Mouse (Mus musculus) left cerebral cortex, adult 9 months (tissue): Measurements from ENCODE around the gene Gm10139.
"Not testable (repeated sequence)": the region's sequence is repeated elsewhere in the genome, so short reads cannot be mapped to it uniquely, and the experiment has no call there.

ENCODE experiments used
- DNase-seq, 2 experiments: peaks; one replicate each; pipeline ENCODE4 v3.0.0; 2022; ENCODE audit warnings: low spot score in 2 of 2

Gene Gm10139

DNA sequence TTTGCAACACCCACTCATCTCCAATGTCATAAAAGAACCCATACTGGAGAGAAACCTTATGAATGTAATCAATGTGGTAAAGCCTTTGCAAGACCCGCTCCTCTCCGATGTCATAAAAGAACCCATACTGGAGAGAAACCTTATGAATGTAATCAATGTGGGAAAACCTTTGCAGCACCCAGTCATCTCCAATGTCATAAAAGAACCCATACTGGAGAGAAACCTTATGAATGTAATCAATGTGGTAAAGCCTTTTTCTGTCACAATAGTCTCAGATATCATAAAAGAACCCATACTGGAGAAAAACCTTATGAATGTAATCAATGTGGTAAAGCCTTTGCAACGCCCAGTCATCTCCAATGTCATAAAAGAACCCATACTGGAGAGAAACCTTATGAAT lies at the start of gene Gm10139:
Gene Gm10139 (plus strand): TSS at position 301 of the 400 bp plus-strand sequence.
- DNase-seq = not testable (repeated sequence)

DNA sequence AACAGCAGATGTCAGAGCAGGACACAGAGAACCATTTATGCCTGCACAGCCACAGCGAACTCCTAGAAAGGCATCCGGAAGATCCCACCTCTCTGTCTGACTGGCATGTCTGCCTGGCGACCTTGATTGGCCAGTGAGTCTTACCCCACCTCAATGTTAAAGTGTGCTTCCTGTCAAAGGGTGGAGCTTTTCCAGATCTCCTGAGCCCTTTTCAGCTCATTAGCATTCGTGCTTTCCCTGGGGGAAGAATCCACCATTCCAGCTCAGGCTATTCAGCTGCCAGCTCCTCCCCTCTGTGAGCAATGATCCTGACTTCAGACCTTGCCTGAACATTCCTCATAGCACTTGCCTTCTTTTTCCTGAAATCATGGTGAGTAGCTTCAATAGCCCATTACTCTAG lies 45.2 kb downstream of the Gm10139 start:
- not testable (repeated sequence) for DNase-seq
